Mouse (Mus musculus): ENCODE measurements around the gene Tmc3.

The Tmc3 gene

DNA sequence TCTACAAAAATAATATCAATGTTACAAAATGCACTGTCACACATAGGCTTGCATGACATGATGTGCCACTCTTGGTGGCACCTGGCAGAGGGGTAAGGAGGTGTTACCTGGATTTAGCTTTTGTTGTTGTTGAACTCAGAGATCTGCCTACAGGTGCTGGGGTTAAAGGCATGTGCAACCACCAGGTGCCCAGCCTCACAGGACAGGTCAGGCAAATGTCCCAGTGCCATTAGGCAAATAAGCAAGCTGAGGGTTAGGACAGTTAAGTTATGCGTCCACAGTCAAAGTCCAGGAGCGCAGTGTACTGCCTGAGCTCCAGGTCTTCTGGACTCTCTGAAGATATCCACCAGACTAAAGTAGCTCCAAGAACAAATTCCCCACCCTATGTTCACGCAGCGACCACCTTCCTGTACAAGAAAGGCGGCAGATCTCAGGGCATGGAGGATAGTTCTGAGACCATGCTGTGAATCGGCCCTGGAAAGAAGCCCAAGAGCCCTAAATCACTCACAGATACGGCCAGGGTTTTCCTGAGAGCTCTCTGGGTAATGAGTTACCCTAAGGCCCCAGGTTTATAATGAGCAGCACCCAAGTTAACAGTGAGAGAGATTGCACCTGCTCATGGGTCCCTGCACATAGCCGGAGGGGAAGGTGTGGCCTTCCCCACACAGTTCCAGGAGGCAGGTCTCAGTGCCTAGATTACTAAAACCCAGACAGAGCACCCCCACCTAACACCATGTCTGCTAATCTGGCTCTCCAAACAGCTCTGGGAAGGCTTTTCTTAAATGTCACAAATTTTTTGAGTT, 53.3 kb downstream of the Tmc3 start:
- no peak for DNase-seq (ENCODE audit: extremely low spot score, low spot score)

GRCm38 (mm10) chr7:83639084-83639483, 54.4 kb downstream of the Tmc3 start:
- no peak for DNase-seq (ENCODE audit: extremely low spot score, low spot score)

GRCm38 (mm10) chr7:83640581-83640980, 55.9 kb downstream of the Tmc3 start:
- no peak for DNase-seq (ENCODE audit: extremely low spot score, low spot score)

DNA sequence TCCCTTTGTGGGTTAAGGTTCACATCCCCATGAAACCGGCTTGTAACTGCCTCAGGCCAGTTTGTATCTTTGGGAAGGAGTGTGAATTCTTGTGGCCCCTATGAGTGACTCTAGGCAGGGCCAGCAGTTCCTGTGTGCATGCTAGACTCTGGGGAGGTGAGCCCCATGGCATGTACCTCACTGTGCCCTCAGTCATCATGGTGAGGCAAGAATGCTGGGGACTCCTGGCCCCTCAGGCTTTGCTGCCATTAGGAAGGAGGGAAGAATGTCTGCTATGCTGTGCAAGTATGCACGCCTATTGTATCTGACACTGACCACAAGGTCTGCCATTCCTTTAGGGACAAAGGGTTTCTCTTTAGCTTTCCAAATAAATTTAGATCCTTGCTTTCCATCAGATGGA, 56.4 kb downstream of the Tmc3 start:
- no peak for DNase-seq (ENCODE audit: extremely low spot score, low spot score)

DNA sequence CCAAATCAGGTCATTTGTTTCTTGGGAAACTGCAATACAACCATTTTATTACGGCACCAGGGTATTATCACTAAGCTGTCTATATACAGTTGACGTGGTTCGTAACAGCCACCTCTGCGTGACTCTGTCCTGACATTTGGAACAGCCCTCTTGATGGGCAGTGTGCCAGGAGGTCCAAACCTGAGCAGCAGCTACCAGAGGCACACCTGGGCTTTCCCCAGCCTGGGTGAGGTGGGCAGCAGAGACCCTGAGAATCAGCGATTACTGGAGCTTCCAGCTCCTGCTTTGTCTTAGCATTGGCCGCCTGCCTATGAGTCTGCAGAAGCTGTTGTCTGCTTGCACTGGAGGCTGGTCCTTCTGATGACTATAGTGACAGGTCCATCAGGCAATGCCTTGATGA, 58.9 kb downstream of the Tmc3 start:
- DNase-seq (ENCODE audit: extremely low spot score, low spot score), result no peak

- DNase-seq (ENCODE audit: extremely low spot score, low spot score), result no peak
Observed at GRCm38 (mm10) chr7:83644761-83645160, 60.0 kb downstream of the Tmc3 start.

GRCm38 (mm10) chr7:83645476-83645875, 60.7 kb downstream of the Tmc3 start:
- no peak for DNase-seq (ENCODE audit: extremely low spot score, low spot score)

- DNase-seq (ENCODE audit: extremely low spot score, low spot score), result no peak
Observed at GRCm38 (mm10) chr7:83648807-83649206, 64.1 kb downstream of the Tmc3 start.

- no peak for DNase-seq (ENCODE audit: extremely low spot score, low spot score)
Observed at GRCm38 (mm10) chr7:83650638-83651037, 65.9 kb downstream of the Tmc3 start.

DNA sequence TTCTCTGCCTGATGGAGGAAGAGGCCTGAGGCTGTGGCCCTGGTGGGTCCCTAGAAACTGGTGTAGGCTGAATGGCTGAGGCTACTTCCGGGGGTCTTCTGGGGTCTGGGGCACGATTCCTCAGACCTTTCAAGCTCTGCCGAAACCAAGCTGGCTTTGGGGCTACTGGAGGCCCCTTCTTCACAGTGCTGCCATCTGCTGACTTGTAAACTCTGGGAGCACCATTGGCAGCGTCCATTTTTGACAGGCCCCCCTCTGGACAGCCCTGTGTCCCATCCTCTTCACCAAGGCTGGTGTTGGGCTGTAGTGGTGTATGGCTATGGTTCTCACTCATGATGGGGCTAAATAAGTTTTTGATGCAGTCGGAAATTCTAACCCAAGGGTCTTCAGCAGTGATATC, 67.8 kb downstream of the Tmc3 start:
- no peak for DNase-seq (ENCODE audit: extremely low spot score, low spot score)

- no peak for DNase-seq (ENCODE audit: extremely low spot score, low spot score)
Observed at GRCm38 (mm10) chr7:83653605-83654051, 68.9 kb downstream of the Tmc3 start.

DNA sequence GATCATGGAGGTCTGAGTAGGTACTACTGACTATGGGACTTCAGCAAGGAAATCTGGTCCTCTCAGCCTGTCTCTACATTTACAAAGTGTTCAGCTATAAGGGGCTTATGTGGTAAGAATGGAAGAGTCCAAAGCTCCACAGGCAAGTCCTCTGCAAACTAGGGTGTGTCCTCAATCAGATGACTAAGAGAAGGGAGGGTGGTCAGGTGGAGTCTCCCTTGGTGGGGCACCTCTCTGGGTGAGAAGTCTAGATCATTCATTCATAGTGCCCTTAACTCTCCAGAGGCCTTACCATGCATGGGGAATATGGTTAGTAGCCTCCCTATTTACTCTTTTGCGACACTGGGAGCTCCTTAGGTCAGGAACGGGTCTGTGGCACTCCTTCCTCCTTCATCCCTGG, 69.5 kb downstream of the Tmc3 start:
- DNase-seq (ENCODE audit: extremely low spot score, low spot score), result no peak

DNA sequence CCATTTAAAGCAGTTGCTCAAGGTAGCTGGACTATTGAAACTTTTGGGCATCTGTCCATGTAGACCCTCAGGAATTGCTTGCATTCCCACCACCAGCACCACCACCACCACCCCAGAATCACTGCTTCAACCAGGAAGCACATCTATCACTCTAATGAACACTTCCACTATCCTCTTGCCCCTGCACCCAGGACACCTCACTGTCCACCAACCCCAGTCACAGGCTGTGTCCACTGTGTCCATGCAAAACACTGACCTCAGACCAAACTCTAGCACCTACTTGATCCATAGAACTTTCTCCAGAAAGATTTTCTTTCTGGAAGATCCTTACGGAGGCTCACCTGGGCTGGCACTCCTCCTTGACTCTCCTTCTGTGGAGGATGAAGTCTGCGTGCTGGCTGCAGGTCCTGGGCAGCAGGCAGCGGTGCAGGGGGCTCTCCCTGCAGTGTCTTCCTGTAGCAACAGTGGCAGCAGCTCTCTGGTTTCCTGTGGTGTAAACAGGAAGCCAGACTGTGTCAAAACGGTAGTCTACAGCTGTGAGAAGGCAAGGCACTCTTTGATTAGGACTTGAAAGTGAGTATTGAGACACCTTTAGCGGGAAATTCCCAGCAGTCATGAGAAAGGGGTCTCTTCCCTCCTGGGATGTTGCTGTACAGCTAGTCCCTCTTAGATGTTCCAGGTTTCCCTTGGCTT, 70.4 kb downstream of the Tmc3 start:
- no peak for DNase-seq (ENCODE audit: extremely low spot score, low spot score)

- no peak for DNase-seq (ENCODE audit: extremely low spot score, low spot score)
Observed at GRCm38 (mm10) chr7:83658716-83659115, 74.0 kb downstream of the Tmc3 start.

DNA sequence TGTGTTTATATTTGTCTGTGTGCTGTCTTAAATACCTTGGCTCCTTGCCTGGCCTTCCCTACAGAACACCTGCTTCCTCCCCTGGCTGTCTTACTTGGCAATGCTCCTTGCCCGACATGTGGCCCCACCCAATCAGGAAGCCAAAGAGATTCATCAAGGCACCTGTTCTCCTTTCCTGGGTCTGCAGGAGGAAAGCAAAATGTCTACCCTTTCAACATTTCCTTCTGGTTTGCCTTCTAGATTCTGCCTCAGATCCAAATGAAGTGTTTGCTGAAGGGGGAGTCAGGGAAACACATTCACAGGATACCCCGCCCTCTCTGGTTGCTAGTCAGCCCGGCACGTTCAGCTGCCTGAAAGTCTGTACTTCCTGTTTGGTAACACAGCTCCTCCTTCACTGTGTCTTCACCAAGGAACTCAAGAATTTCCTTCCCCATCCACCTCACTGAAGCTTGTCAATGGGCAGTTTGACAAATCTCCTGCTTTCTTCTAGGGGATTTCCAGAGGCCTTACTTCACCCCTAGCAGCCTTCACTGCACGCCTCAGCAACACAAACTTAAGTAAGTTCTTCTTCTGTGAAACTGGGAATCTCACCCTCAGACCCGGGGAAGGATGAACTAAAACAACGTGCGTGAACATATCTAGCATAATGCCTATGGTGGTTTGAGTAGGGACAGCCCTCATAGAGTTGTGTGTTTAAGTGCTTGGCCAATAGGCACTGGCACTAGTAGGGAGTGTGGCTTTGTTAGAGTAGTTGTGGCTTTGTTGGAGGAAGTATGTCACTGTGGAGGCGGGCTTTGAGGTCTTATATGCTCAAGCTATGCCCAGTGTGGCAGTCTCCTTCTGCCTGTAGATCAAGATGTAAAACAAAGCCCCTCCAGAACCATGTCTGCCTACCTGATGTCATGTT, 74.7 kb downstream of the Tmc3 start:
- DNase-seq (ENCODE audit: extremely low spot score, low spot score), result no peak

DNA sequence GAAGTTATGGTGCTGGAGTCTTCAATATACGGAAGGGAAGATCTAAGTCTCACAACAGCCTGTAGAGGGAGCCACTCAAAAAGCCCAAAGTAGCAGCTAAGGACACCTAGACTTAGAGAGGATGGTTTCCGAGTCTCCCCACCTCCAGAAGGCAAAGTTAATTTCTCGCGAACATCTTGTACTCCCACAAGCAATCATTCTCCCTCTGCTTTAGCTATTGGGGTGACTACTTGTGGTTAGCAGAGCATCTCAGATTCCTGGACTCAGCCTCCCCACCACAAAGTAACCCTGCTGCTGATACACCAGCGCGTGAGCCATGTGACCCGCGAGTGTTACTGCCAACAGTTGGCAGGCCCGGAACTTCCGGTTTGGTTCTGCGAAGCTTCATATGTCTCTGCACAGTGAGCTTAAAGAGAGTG, 75.6 kb downstream of the Tmc3 start:
- DNase-seq (ENCODE audit: extremely low spot score, low spot score), result no peak

DNA sequence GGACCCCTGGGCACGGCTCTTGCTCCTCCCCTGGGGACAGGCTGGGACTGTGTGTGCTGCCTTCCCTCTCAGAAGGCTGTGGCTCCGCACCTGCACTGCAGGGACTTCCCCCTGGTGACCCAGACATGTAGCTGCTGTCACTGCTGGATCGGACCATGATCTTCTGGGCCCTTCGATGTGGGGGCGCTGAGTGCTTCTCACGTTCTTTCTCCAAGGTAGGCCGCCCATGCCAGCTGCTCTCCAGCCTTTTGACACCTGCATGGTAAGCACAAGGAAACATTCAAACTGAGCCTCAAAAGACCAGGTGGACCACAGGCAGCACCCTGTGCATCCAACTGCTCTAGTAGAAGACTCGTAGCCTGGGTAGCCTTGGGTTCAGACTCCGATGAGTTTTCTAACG, 76.3 kb downstream of the Tmc3 start:
- no peak for DNase-seq (ENCODE audit: extremely low spot score, low spot score)

GRCm38 (mm10) chr7:83661763-83662162, 77.0 kb downstream of the Tmc3 start:
- no peak for DNase-seq (ENCODE audit: extremely low spot score, low spot score)

DNA sequence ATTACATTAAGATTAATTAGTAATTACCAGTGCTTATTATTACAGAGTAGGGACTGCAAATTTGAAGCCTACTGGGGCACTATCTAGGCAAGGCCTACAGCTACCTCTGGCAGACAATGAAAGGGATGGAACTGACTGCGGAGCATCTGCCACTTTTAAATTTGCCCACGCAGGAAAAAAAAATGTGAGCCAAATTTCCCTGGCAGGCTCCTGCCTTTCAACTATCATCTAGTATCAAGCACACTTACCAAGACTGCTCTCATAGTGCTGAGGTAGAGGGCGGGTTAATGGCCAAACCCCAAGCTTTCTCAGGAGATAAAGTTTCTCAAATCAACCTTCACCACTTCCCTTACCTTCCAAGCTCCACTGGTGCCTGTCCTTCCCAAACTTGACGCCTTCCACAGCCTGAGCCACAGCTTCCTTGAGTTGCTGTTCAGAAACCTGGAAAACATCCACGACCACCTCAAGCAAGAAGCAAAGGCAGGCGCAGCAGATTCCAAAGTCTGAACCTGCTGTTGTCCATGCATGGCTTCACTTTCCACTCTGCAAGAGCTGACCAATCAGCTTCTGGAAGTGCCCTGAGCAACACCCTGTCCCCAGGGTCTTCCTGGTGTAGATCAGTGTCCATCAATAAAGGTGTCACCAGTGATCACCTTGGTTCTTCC, 78.1 kb downstream of the Tmc3 start:
- no peak for DNase-seq (ENCODE audit: extremely low spot score, low spot score)

GRCm38 (mm10) chr7:83666087-83666595, 81.4 kb downstream of the Tmc3 start:
- no peak for DNase-seq (ENCODE audit: extremely low spot score, low spot score)
